Mouse (Mus musculus) forebrain, embryonic 10.5 days (tissue): Measurements from ENCODE around the gene Syt9. TPM values are rescaled to one million over a fixed set of nuclear protein-coding genes. Genes with fewer than 3 reads are reported as not detected.

Source experiments
- DNase-seq: peaks from one replicate; pipeline ENCODE4 v3.0.0-alpha.2; 2017; ENCODE audit warnings: low spot score; ENCODE audit errors: extremely low spot score
- H3K27ac ChIP-seq: fragments of 300-500 bp; sonication (generic); 2 replicates; pipeline ENCODE4 v1.5.1; 2016; ENCODE audit warnings: mild to moderate bottlenecking
- H3K27me3 ChIP-seq: fragments of 300-500 bp; sonication (generic); 2 replicates; pipeline ENCODE4 v1.6.1; 2016; ENCODE audit warnings: mild to moderate bottlenecking; ENCODE audit not compliant: poor library complexity, severe bottlenecking
- H3K36me3 ChIP-seq: fragments of 300-500 bp; sonication (generic); replicated peaks from 2 replicates; pipeline ENCODE4 v1.6.1; 2016; ENCODE audit warnings: mild to moderate bottlenecking, moderate library complexity
- H3K4me1 ChIP-seq: fragments of 300-500 bp; sonication (generic); 2 replicates; pipeline ENCODE4 v1.6.1; 2016
- H3K4me3 ChIP-seq: fragments of 300-500 bp; sonication (generic); 2 replicates; pipeline ENCODE4 v1.5.1; 2016; ENCODE audit warnings: mild to moderate bottlenecking, moderate library complexity
- H3K9me3 ChIP-seq: fragments of 300-500 bp; sonication (generic); 2 replicates; pipeline ENCODE4 v1.6.1; 2016; ENCODE audit warnings: mild to moderate bottlenecking, moderate library complexity
- WGBS: fragments of 180-500 bp; shearing (Covaris S2); methylation state at CpG from one replicate; pipeline ENCODE4 v1.1.7; 2016; 5-methylcytosine and 5-hydroxymethylcytosine counted together
- polyA plus RNA-seq: library from polyadenylated mRNA; unstranded; fragments of >200 nt; fragmentation: Nextera tagmentation; extraction: Ambion mirVana; gene quantifications from 2 replicates; pipeline ENCODE4 v1.2.1, GENCODE M21; 2016

Syt9 gene
- polyA plus RNA-seq, 1 experiment from 2014 or later: 4.3 TPM

DNA sequence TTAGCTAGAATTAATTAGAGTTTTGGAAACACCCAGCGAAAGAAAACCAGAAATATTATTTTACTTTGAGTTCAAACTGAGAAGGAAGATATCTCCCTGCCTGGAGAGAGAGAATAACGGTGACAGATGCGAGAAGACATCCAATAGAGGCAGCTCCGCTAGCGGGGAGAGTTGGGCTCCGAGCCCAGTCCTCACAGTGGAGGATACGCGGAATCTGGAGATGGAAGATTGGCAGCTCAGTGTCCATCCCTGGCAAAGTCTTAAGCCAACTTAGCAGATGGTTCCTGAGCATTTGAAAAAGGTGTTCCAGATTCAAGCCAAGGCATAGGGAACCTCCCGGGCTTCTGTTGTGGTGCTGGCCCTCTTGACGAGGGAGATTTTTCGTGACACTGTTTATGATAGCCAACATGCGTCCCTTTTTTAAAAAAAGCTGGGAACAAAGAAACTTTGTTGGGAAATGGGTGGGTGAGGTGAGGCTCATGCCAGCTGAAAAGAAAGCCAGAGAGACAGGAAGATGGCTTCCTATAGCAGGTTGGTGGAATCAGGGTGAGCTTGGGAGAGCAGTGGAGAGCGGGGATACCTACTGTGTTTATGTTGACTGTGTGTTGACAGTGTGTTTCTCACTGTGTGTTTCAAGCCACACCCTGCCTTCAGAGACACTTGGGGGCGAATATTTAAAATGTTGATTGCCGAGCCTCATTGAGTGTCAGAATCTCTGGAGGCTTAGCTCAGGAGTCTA lies 29.7 kb downstream of the Syt9 start:
- 91% methylated on average over 15 of the region's 15 CpGs for WGBS
- Histone ChIP-seq H3K36me3 (no peaks in the 10 kb centered on the region), H3K4me3 (no peak overlapping the region)

DNA sequence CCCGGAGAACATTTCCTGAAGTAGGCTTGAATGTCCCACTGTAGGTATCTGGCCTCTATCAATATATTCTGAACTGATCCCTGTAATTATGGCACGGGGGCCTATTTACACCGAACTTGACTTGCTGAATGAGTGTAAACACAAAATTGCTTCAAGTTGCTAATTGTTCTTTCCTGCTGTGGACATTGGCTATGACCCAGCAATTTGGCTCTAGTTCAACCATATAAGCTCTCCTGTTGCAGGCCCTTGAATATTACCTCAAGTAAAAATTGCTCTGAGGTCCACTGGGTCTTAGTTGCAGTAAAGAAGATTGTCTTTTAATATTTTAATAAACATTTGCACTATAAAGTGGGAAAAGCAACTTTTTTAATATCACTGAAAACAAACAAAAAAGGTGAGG lies 32.7 kb downstream of the Syt9 start:
- Histone ChIP-seq H3K36me3 (no peaks in the 10 kb centered on the region), H3K4me3 (no peak overlapping the region), H3K27me3 (no peaks in the 10 kb centered on the region), H3K4me1 (no peaks in the 10 kb centered on the region), H3K9me3 (no peaks in the 10 kb centered on the region), H3K27ac (no peak overlapping the region)
- no peak for DNase-seq
- 94% methylated on average over 3 of the region's 3 CpGs for WGBS

More for the DNA sequence above, 29.7 kb downstream of the Syt9 start:
- DNase-seq: no peak
- Histone ChIP-seq H3K4me1 (no peaks in the 10 kb centered on the region), H3K9me3 (no peaks in the 10 kb centered on the region), H3K27ac (no peak overlapping the region), H3K27me3 (no peaks in the 10 kb centered on the region)

DNA sequence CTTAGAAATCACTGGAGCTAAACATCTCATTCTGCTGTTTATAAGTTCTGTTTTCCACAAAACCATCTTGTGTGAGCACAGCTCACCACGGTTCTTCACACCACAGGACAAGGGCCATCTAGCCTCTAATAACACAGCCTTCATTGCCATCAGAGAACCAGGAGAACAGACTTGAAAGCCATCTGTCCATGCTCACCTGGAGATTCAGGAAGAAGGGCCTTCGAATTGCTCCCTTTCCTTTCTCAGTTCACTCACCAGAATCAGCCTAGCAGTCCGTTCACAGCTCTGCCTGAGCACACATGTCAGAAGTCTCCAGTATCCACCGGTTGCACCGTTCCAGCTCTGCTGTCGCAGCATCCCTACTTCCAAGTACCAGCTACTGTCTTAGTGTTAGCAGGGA lies 44.4 kb downstream of the Syt9 start:
- WGBS: 91% methylated on average over 6 of the region's 6 CpGs
- H3K27ac ChIP-seq: no peak overlapping the region
- DNase-seq: no peak
- H3K9me3 ChIP-seq: peaks cover 2% of the 10 kb centered on the region; the same call in 1 of the 2 replicates
- no peaks in the 10 kb centered on the region for H3K36me3 ChIP-seq
- H3K4me3 ChIP-seq: no peak overlapping the region
- H3K27me3 ChIP-seq: no peaks in the 10 kb centered on the region
- no peaks in the 10 kb centered on the region for H3K4me1 ChIP-seq

DNA sequence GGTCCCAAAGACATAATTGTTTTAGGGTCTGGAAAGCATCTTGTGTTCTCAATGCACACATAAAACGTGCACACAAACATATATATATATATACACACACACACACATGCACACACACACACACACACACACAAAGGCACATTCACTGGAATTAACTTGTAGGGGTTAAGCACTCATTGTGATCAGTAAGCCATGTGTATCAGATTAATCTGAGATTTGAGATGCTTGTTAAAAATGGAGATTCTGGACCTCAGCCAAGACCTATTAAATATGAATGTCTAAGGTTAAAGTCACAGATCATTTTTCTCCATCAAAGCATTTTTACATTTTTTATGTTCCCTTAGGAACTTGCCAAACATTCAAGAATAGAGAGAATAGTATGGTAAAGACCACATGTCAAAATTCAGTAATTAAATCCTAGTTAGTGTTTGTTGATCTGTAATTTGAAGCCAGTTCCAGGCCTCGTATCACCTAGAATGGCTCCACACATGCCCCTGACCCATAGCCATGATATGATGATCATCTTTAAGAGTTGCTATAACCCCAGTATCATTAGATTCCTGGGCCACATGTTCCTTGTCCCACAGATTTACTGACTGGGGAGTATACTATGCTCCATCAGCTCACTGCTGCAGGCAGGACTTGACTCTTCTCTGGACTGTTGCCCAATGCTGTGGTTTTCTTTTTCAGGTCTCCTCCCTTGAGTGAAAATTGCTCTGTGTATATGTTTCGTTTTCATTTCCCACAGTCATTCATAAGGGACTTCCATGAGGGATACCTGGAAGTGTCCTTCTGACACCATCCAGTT lies 46.7 kb downstream of the Syt9 start:
- H3K4me1 ChIP-seq: no peaks in the 10 kb centered on the region
- H3K27ac ChIP-seq: no peak overlapping the region
- WGBS: 84% methylated on average over 3 of the region's 3 CpGs
- no peak for DNase-seq
- H3K9me3 ChIP-seq: peaks cover 2% of the 10 kb centered on the region; the same call in 1 of the 2 replicates
- no peaks in the 10 kb centered on the region for H3K27me3 ChIP-seq
- no peaks in the 10 kb centered on the region for H3K36me3 ChIP-seq
- H3K4me3 ChIP-seq: no peak overlapping the region

DNA sequence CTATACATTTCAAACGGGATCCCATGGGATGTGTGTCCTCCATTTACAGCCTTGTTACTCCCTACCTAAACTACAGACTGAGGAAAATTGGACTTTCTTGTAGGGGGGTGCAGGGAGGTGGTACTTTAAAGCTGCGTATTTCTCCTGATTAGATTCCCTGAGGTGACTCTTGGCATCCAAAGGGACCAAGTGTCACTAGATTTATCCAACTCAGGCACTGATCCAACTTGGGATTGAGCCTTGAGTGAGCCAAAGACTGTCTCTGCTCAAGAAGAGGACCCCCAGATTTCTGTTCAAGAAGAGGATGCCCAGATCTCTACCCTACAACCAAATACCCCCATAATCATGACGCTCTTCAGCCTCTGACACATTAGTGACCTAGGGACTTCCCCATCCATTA lies 66.9 kb downstream of the Syt9 start:
- no peaks in the 10 kb centered on the region for H3K27me3 ChIP-seq
- no peak overlapping the region for H3K4me3 ChIP-seq
- H3K36me3 ChIP-seq: no peaks in the 10 kb centered on the region
- DNase-seq: no peak
- no peaks in the 10 kb centered on the region for H3K4me1 ChIP-seq
- no peak overlapping the region for H3K27ac ChIP-seq
- no peaks in the 10 kb centered on the region for H3K9me3 ChIP-seq
- 90% methylated on average over 3 of the region's 3 CpGs for WGBS

GRCm38 (mm10) chr7:107444579-107444978 lies 74.1 kb downstream of the Syt9 start:
- H3K4me3 ChIP-seq: no peak overlapping the region
- H3K9me3 ChIP-seq: no peaks in the 10 kb centered on the region
- no peak overlapping the region for H3K27ac ChIP-seq
- no peaks in the 10 kb centered on the region for H3K4me1 ChIP-seq
- no peaks in the 10 kb centered on the region for H3K36me3 ChIP-seq
- DNase-seq: no peak
- no peaks in the 10 kb centered on the region for H3K27me3 ChIP-seq

DNA sequence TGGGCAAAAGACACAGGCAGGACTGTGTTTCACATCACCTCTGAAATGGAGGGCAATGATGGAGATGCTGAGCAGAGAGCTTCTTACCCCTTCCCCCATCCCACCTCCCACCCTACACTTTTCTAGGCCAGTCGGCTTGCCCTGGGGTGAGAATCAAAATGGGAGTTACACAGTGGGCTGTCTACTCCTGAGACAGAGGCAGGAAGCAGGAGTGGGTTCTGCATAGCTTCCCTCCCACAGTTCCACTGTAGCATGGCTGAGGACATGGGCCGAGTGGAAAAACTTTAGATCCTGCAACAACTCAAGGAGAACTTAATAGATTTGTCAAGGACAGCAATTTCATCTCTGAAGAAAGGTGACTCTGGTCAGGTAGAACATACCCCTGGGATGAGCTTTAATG lies 84.1 kb downstream of the Syt9 start:
- Histone ChIP-seq H3K4me3 (no peak overlapping the region), H3K27ac (no peak overlapping the region), H3K9me3 (no peaks in the 10 kb centered on the region), H3K36me3 (no peaks in the 10 kb centered on the region), H3K4me1 (no peaks in the 10 kb centered on the region), H3K27me3 (no peaks in the 10 kb centered on the region)
- WGBS: 78% methylated on average over 2 of the region's 2 CpGs
- DNase-seq: no peak

GRCm38 (mm10) chr7:107455118-107455521 lies 84.6 kb downstream of the Syt9 start:
- DNase-seq: no peak
- no peak overlapping the region for H3K27ac ChIP-seq
- no peak overlapping the region for H3K4me3 ChIP-seq
- H3K9me3 ChIP-seq: no peaks in the 10 kb centered on the region
- WGBS: 88% methylated on average over 5 of the region's 5 CpGs
- no peaks in the 10 kb centered on the region for H3K4me1 ChIP-seq
- no peaks in the 10 kb centered on the region for H3K27me3 ChIP-seq
- no peaks in the 10 kb centered on the region for H3K36me3 ChIP-seq

DNA sequence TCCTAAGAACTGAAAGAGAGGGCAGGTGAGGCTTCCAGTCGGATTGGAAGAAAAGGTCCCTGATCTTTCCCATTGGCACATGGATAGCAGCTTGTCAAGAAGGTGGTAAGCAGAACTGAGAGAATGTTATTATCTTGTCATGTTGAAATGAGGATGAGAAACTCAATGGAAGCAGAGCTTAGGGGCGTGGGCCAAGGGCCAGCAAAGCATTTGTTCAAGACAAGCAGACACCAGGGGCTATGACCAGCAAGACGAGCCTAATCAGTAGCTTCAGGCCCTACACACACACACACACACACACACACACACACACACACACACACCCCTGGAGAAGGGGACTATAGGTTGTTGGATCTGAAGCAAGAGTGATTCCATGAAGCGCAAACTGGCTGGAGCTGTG lies 90.6 kb downstream of the Syt9 start:
- no peak for DNase-seq
- WGBS: 78% methylated on average over 4 of the region's 4 CpGs
- Histone ChIP-seq H3K9me3 (no peaks in the 10 kb centered on the region), H3K4me3 (no peak overlapping the region), H3K4me1 (no peaks in the 10 kb centered on the region), H3K27me3 (no peaks in the 10 kb centered on the region), H3K27ac (no peak overlapping the region), H3K36me3 (no peaks in the 10 kb centered on the region)

DNA sequence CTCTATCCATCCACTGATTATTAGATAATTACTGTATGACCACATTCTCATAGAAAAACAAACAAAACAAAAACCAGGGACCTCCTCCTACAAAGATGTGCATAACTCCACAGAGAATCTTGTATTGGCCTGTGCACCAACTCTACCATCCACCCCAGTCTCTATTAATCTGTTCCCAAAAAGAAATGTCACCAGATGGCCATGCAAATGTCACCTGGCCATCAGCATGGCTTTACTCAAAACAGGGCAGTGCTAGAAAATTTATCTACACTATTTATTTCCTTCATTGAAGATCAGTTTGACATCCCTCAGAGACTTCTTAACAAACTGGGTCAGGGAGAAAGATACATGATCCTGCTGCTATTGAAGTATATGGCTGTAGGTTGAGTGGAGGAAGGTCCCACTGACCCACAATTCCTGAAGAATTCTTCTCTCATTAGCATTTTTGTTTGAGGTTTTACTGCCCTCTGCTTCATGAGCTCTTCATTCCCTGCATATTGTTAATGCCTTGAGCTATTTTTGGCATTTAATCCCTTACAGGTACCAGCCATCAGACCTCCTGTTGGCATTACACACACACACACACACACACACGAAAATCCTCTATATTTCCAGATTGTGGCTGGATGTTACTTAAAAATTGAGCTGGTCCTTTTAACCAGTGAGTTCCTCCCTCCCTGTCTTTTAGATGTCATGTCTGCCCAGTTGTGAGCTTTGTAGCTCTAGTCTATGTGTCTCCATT lies 91.3 kb downstream of the Syt9 start:
- H3K9me3 ChIP-seq: no peaks in the 10 kb centered on the region
- no peak overlapping the region for H3K4me3 ChIP-seq
- H3K36me3 ChIP-seq: no peaks in the 10 kb centered on the region
- H3K27ac ChIP-seq: no peak overlapping the region
- no peak for DNase-seq
- no peaks in the 10 kb centered on the region for H3K27me3 ChIP-seq
- no peaks in the 10 kb centered on the region for H3K4me1 ChIP-seq
- 89% methylated on average over 1 of the region's 1 CpGs for WGBS

GRCm38 (mm10) chr7:107462962-107463361 lies 92.4 kb downstream of the Syt9 start:
- 81% methylated on average over 3 of the region's 3 CpGs for WGBS
- Histone ChIP-seq H3K4me3 (no peak overlapping the region), H3K4me1 (no peaks in the 10 kb centered on the region), H3K9me3 (no peaks in the 10 kb centered on the region), H3K27ac (no peak overlapping the region), H3K36me3 (no peaks in the 10 kb centered on the region), H3K27me3 (no peaks in the 10 kb centered on the region)
- DNase-seq: no peak

GRCm38 (mm10) chr7:107465081-107465480 lies 94.6 kb downstream of the Syt9 start:
- WGBS: 78% methylated on average over 3 of the region's 3 CpGs
- Histone ChIP-seq H3K27me3 (no peaks in the 10 kb centered on the region), H3K27ac (no peak overlapping the region), H3K9me3 (no peaks in the 10 kb centered on the region), H3K4me1 (no peaks in the 10 kb centered on the region), H3K4me3 (no peak overlapping the region), H3K36me3 (no peaks in the 10 kb centered on the region)
- DNase-seq: no peak
